Mouse (Mus musculus): ENCODE results near the gene Erp44. TPM values are rescaled to one million over a fixed set of nuclear protein-coding genes. Genes with fewer than 3 reads are reported as not detected.

Gene Erp44
- total RNA-seq, 1 experiment from 2014 or later: 53.9 TPM

Other genes starting within 250 kb of the Erp44 start
- 2.2 and 3.4 TPM in 2 replicates for gene Nr4a3, start 234.4 kb downstream of the Erp44 start, total RNA-seq (2017)
- gene Stx17, start 154.6 kb downstream of the Erp44 start, total RNA-seq (2017): 51.8 and 54.4 TPM in 2 replicates
- gene Invs, start 202 bp upstream of the Erp44 start, total RNA-seq (2017): 10.6 and 12.2 TPM in 2 replicates
- gene Tex10, start 193.9 kb upstream of the Erp44 start, total RNA-seq (2017): 48.6 and 58.3 TPM in 2 replicates